Mouse (Mus musculus): ENCODE measurements around the gene Aurkb. TPM values are rescaled to one million over a fixed set of nuclear protein-coding genes. Genes with fewer than 3 reads are reported as not detected.

Aurkb gene
- total and polyA plus RNA-seq, 3 experiments, result 120 to 170 (median 159) TPM

DNA sequence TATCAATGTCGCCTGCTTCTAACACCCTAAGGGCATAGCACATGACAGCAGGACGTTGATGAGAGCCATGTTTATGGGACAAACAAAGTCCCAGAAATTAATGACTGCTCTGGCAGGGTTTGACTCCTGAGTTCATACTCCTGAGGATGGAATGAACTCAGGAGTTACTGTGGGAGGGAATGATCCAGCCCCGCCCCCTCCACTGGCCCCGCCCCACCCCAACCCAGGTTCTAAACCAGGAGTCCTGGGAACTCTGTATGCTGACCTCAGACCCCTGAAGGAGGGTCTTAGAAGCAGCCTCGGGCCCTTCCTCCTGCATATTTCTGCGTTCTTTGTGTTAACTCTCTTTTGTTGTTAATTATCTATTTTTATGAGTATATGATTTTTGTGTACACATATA, 40.2 kb downstream of the Aurkb start:
- no peak overlapping the region for H3K9ac ChIP-seq (ENCODE audit: control insufficient read depth, low read depth, low read length, poor library complexity, severe bottlenecking)
- peaks cover 2 to 5% of the 10 kb centered on the region in 2 experiments; a peak in 2 of 4 replicates for H3K36me3 ChIP-seq (ENCODE audit: control insufficient read depth in 1 of 2, insufficient read depth in 2 of 2, low read length in 2 of 2)
- H3K4me1 ChIP-seq (ENCODE audit: control insufficient read depth in 1 of 2, insufficient read depth in 2 of 2, low read length in 2 of 2), result peaks cover 3 to 16% of the 10 kb centered on the region in 2 experiments; a peak in 3 of 4 replicates
- no peak for TF ChIP-seq HCFC1 (IDR thresholded peaks at IDR 0.05; ENCODE audit: low read depth, low read length)
- H3K27me3 ChIP-seq (ENCODE audit: control insufficient read depth in 1 of 2, insufficient read depth in 2 of 2, low read length in 2 of 2), result no peaks in the 10 kb centered on the region; a peak in 3 of 4 replicates
- no peak overlapping the region for H3K27ac ChIP-seq (ENCODE audit: control insufficient read depth, low read depth, low read length)
- H3K4me3 ChIP-seq (ENCODE audit: control insufficient read depth in 1 of 2, insufficient read depth in 1 of 2, low read depth in 2 of 2, low read length in 2 of 2), result no peak overlapping the region
- DNase-seq (ENCODE audit: low read depth, low spot score), result no peak
- H3K9me3 ChIP-seq (replicated peaks; ENCODE audit: insufficient read depth, low read length), result no peaks in the 10 kb centered on the region
- peaks cover 17% of the 10 kb centered on the region for H3K79me2 ChIP-seq (ENCODE audit: control insufficient read depth, insufficient read depth, low read length, poor library complexity)

DNA sequence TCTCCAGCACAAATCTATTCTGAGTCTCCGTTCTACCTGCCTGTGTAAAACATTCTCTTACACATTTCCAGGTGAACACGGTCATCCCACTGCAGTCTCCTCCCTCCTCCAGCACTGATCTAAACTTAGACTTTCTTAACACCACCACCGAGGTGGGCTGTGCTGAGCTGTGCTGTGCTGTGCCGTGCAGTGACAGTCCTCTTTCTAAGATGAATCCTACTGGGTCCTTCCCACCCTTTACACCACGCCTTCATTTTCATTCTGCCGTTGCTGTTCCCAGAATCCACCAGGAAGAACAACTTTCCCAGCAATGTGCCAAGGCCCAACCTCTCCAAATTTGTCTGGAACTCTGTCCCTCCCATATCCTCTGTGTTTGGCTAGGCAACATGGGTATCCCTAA, 40.9 kb downstream of the Aurkb start:
- Histone ChIP-seq H3K9ac (ENCODE audit: control insufficient read depth, low read depth, low read length, poor library complexity, severe bottlenecking) (no peak overlapping the region), H3K27me3 (ENCODE audit: control insufficient read depth in 1 of 2, insufficient read depth in 2 of 2, low read length in 2 of 2) (no peaks in the 10 kb centered on the region; a peak in 3 of 4 replicates), H3K9me3 (replicated peaks; ENCODE audit: insufficient read depth, low read length) (no peaks in the 10 kb centered on the region), H3K36me3 (ENCODE audit: control insufficient read depth in 1 of 2, insufficient read depth in 2 of 2, low read length in 2 of 2) (peaks cover 4 to 5% of the 10 kb centered on the region in 2 experiments; a peak in 2 of 4 replicates), H3K4me3 (ENCODE audit: control insufficient read depth in 1 of 2, insufficient read depth in 1 of 2, low read depth in 2 of 2, low read length in 2 of 2) (no peak overlapping the region), H3K4me1 (ENCODE audit: control insufficient read depth in 1 of 2, insufficient read depth in 2 of 2, low read length in 2 of 2) (peaks cover 3 to 16% of the 10 kb centered on the region in 2 experiments; a peak in 3 of 4 replicates), H3K27ac (ENCODE audit: control insufficient read depth, low read depth, low read length) (no peak overlapping the region), H3K79me2 (ENCODE audit: control insufficient read depth, insufficient read depth, low read length, poor library complexity) (peaks cover 17% of the 10 kb centered on the region)
- TF ChIP-seq MYC (IDR thresholded peaks at IDR 0.05; ENCODE audit: low read depth, low read length), result no peak
- no peak for TF ChIP-seq CTCF (IDR thresholded peaks at IDR 0.05 in 2 of 3, conservative IDR thresholded peaks at IDR 0.05 in 1 of 3; ENCODE audit: control insufficient read depth in 1 of 3, insufficient read depth in 1 of 3, low read depth in 2 of 3, low read length in 3 of 3, poor library complexity in 1 of 3, severe bottlenecking in 1 of 3)
- no peak for TF ChIP-seq ZC3H11A (IDR thresholded peaks at IDR 0.05; ENCODE audit: low read depth, low read length)
- no peak for DNase-seq (ENCODE audit: low read depth, low spot score)

DNA sequence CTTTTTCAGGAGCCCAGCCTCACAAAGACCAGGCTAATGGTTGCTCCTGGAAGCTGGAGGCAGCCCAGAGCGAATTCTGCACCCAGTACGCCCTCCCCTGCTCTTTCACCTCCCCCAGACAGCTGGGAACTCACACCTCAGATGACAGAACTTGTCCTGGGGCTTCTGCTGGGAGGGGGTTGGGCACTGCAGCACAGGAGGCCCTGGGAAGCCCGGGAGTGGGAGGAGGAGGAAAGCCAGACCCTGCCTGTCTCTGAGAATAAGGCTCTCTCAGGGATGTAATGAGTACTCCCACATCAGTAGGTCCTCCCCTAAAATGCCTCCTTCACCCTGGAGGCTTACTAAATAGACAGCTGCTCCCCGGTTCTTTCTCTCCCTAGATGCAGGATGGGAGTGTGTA, 41.6 kb downstream of the Aurkb start:
- DNase-seq (ENCODE audit: low read depth, low spot score), result no peak
- peaks cover 4 to 5% of the 10 kb centered on the region in 2 experiments; a peak in 2 of 4 replicates for H3K36me3 ChIP-seq (ENCODE audit: control insufficient read depth in 1 of 2, insufficient read depth in 2 of 2, low read length in 2 of 2)
- H3K27me3 ChIP-seq (ENCODE audit: control insufficient read depth in 1 of 2, insufficient read depth in 2 of 2, low read length in 2 of 2), result no peaks in the 10 kb centered on the region; a peak in 2 of 4 replicates
- H3K79me2 ChIP-seq (ENCODE audit: control insufficient read depth, insufficient read depth, low read length, poor library complexity), result peaks cover 17% of the 10 kb centered on the region
- no peak overlapping the region for H3K4me3 ChIP-seq (ENCODE audit: control insufficient read depth in 1 of 2, insufficient read depth in 1 of 2, low read depth in 2 of 2, low read length in 2 of 2)
- H3K4me1 ChIP-seq (ENCODE audit: control insufficient read depth in 1 of 2, insufficient read depth in 2 of 2, low read length in 2 of 2), result peaks cover 3 to 16% of the 10 kb centered on the region in 2 experiments; a peak in 3 of 4 replicates
- no peak overlapping the region for H3K9ac ChIP-seq (ENCODE audit: control insufficient read depth, low read depth, low read length, poor library complexity, severe bottlenecking)
- no peak overlapping the region for H3K27ac ChIP-seq (ENCODE audit: control insufficient read depth, low read depth, low read length)
- TF ChIP-seq ZC3H11A (IDR thresholded peaks at IDR 0.05; ENCODE audit: low read depth, low read length), result no peak
- no peak for TF ChIP-seq RAD21 (IDR thresholded peaks at IDR 0.05; ENCODE audit: low read depth, low read length)
- no peak for TF ChIP-seq MAFK (IDR thresholded peaks at IDR 0.05; ENCODE audit: borderline replicate concordance, low read depth, low read length)
- TF ChIP-seq ETS1 (IDR thresholded peaks at IDR 0.05; ENCODE audit: low read depth, low read length), result no peak
- no peak for TF ChIP-seq USF2 (IDR thresholded peaks at IDR 0.05; ENCODE audit: borderline replicate concordance in 1 of 2, insufficient read depth in 1 of 2, low read depth in 1 of 2, low read length in 2 of 2)
- TF ChIP-seq SIN3A (IDR thresholded peaks at IDR 0.05; ENCODE audit: low read length), result no peak
- TF ChIP-seq ZNF384 (IDR thresholded peaks at IDR 0.05; ENCODE audit: low read depth, low read length), result no peak
- TF ChIP-seq MYB (IDR thresholded peaks at IDR 0.05; ENCODE audit: low read depth, low read length), result no peak
- TF ChIP-seq POLR2A (IDR thresholded peaks at IDR 0.05; ENCODE audit: control insufficient read depth in 1 of 2, insufficient read depth in 1 of 2, low read depth in 1 of 2, low read length in 2 of 2, poor library complexity in 1 of 2), result no peak
- no peak for TF ChIP-seq HCFC1 (IDR thresholded peaks at IDR 0.05; ENCODE audit: low read depth, low read length)
- no peak for TF ChIP-seq ZMIZ1 (IDR thresholded peaks at IDR 0.05; ENCODE audit: low read depth, low read length)
- TF ChIP-seq GABPA (IDR thresholded peaks at IDR 0.05; ENCODE audit: low read depth, low read length), result no peak
- TF ChIP-seq NELFE (IDR thresholded peaks at IDR 0.05; ENCODE audit: low read depth, low read length), result no peak
- H3K9me3 ChIP-seq (replicated peaks; ENCODE audit: insufficient read depth, low read length), result no peaks in the 10 kb centered on the region

Measured in MEL (cell line).